Mouse (Mus musculus) E14TG2a.4 (cell line): ENCODE data around the gene Rpl12.

ENCODE experiments used
- H3K27me3 ChIP-seq: 2 replicates; pipeline ENCODE4 v1.6.1; 2014; ENCODE audit warnings: low read length, control low read depth; ENCODE audit not compliant: insufficient read depth
- H3K36me3 ChIP-seq: 2 replicates; pipeline ENCODE4 v1.6.1; 2014; ENCODE audit warnings: low read length, control low read depth; ENCODE audit not compliant: insufficient read depth
- H3K4me1 ChIP-seq: replicated peaks from 2 replicates; pipeline ENCODE4 v1.6.1; 2014; ENCODE audit warnings: low read depth, low read length, control low read depth
- H3K4me3 ChIP-seq: replicated peaks from 2 replicates; pipeline ENCODE4 v1.5.1; 2014; ENCODE audit warnings: mild to moderate bottlenecking, low read length
- H3K9me3 ChIP-seq: 2 replicates; pipeline ENCODE4 v1.6.1; 2014; ENCODE audit warnings: low read length, control low read depth
- CTCF ChIP-seq: conservative IDR thresholded peaks from 2 replicates; pipeline ENCODE4 v1.5.1; 2014; ENCODE audit warnings: low read length
- NANOG ChIP-seq: IDR thresholded peaks from 2 replicates; pipeline ENCODE4 v1.6.1; 2014; ENCODE audit warnings: borderline replicate concordance, low read length, mixed read lengths
- POU5F1 ChIP-seq: IDR thresholded peaks from 2 replicates; pipeline ENCODE4 v1.6.1; 2014; ENCODE audit warnings: low read length, borderline replicate concordance

The Rpl12 gene

DNA sequence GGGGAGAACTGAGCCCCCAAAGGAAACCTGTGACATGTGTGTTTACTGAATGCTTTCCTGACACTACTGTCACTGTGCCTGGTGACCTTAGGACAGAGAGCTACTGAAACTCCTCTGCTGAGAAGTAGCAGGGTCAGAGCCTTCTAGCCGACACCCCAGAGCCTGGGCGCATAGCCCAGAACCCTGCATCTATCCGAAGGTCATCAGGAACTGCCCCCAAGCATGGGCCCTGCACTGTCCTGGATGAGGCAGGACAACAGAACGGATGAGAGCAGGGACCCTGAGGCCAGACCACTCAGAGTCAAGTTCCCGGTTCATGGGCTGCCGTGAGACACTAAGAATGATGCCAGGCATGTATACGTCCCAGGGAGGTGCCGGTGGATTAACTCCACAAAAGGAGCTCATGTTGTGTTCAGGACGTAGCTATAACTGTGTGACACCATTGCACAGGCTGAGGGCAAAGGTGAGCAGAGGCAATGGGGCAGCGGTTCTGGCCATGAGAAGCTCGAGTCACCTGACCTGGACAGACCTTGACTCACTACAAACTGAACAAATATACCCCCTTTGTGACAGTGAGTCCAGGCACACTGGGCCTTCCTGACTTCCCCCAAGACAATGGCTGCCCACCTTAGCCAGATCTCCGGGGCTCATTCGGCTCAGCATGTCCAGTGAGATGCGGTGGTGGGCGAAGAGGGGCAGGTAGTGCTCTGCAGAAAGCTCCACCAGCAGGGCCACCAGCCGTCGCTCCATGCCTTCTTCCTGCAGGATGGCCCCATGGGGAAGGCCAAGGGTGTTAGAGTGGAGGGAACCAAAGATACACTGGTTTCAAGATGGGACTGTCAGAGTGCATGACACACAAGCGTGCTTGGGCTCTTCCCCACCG is 32.2 kb upstream of the Rpl12 start:
- TF ChIP-seq POU5F1: no peak
- TF ChIP-seq CTCF: no peak
- TF ChIP-seq NANOG: no peak
- Histone ChIP-seq H3K36me3 (peaks cover 70% of the 10 kb centered on the region), H3K4me1 (peaks cover 86% of the 10 kb centered on the region), H3K4me3 (peak overlapping the region; percentile 60), H3K27me3 (no peaks in the 10 kb centered on the region), H3K9me3 (no peaks in the 10 kb centered on the region)

DNA sequence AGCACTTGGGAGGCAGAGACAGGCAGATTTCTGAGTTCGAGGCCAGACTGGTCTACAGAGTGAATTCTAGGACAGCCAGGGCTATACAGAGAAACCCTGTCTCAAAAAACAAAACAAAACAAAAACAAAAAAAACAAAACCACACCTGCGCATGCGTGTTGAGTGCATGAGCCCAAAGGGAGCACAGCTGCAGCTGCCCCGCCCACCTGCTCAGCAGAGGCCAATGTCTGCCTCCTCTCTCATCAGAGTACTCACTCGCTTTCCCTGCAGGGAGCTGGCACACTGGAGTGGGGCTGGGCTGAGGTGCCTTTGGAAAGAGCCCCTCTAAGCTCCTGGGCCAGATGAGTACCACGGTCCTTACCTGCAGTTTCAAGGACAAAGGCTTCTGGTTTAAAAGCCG is 29.6 kb upstream of the Rpl12 start:
- Histone ChIP-seq H3K4me1 (peaks cover 96% of the 10 kb centered on the region), H3K4me3 (peak overlapping the region; percentile 45), H3K27me3 (no peaks in the 10 kb centered on the region), H3K36me3 (peaks cover 68% of the 10 kb centered on the region), H3K9me3 (no peaks in the 10 kb centered on the region)
- TF ChIP-seq NANOG (no peak), CTCF (no peak), POU5F1 (no peak)

DNA sequence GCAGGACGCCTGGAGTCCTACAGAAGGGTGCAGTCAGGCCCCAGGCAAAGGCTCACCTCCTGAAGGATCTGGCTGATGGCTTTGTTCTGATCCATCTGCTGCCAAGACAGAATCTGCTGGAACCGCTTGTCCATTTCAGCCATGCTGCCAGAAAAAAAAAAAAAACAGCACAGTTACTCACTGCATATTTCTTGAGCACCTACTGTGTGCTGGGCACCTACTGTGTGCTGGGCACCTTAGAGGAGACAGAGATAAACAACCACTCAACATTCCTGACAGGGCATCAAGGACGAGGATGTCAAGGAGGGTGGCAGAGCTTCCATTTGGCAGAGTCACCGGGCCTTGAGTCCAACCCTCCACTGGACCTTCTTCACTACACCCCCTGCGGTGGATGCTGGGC is 22.6 kb upstream of the Rpl12 start:
- TF ChIP-seq NANOG (no peak), CTCF (no peak), POU5F1 (no peak)
- Histone ChIP-seq H3K9me3 (no peaks in the 10 kb centered on the region), H3K27me3 (no peaks in the 10 kb centered on the region), H3K4me3 (no peak overlapping the region), H3K36me3 (peaks cover 83% of the 10 kb centered on the region), H3K4me1 (peaks cover 71% of the 10 kb centered on the region)

DNA sequence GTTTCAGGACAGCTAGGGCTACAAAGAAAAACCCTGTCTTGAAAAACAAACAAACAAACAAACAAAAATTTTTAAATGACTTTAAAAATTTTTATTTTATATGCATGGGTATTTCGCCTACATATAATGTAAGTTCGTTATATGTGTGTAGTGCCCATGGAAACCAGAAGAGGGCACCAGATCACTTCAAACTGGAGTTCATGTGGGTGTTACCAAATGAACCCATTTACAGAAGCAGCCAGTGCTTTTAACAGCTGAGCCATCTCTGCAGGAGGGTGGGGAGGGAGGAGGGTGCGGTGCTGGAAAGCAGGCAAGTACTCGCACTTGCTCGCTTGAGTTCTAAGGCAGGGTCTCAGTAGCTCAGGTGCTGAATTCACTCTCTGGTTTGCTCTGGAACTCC is 21.9 kb upstream of the Rpl12 start:
- Histone ChIP-seq H3K4me3 (peak overlapping the region; percentile 37), H3K36me3 (peaks cover 83% of the 10 kb centered on the region), H3K27me3 (no peaks in the 10 kb centered on the region), H3K9me3 (no peaks in the 10 kb centered on the region), H3K4me1 (peaks cover 64% of the 10 kb centered on the region)
- TF ChIP-seq CTCF: peak; percentile 60
- TF ChIP-seq POU5F1: no peak

DNA sequence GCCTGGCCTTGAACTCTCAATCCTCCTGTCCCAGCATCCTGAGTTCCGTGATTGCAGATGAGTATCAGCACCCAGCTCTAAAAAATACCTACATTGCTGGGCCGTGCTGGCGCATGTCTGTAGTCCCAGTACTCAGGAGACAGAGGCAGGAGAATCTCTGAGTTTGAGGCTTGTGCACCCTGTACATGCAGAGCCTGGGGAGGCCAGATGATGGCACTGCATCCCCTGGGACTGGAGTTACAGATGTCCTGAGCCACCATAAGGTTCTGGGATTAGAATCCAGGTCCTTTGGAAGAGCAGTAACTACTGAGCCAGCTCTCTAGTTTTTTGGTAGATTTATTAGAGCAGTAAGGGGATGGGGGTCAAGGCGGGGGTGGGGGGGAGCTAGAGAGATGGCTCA is 20.9 kb upstream of the Rpl12 start:
- Histone ChIP-seq H3K27me3 (no peaks in the 10 kb centered on the region), H3K36me3 (peaks cover 83% of the 10 kb centered on the region), H3K4me3 (peak overlapping the region; percentile 37), H3K4me1 (peaks cover 61% of the 10 kb centered on the region), H3K9me3 (no peaks in the 10 kb centered on the region)
- TF ChIP-seq CTCF (peak; percentile 45), NANOG (no peak)

DNA sequence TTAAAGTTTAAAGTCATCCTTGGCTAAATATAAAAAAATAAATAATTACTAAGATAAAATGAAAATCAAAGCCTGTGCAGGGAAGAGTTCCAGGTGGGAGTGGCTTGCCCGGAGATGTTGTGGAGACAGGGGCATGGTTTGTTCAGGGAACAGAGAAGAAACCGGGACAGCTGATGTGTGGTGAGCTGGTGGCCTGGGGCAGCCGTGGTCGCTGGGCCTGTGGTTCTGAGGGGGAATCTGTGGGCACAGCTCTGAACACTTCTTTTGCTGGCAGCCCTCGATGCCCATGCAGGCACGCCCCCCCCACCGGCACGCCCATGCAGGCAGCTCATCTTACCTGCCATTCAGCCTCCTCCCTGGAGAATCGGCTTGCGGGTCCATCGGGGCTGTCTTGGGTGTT is 13.9 kb upstream of the Rpl12 start:
- H3K36me3 ChIP-seq: peaks cover 98% of the 10 kb centered on the region
- H3K27me3 ChIP-seq: no peaks in the 10 kb centered on the region
- peaks cover 32% of the 10 kb centered on the region for H3K4me1 ChIP-seq
- no peaks in the 10 kb centered on the region for H3K9me3 ChIP-seq
- TF ChIP-seq NANOG (no peak), CTCF (no peak), POU5F1 (no peak)
- no peak overlapping the region for H3K4me3 ChIP-seq

DNA sequence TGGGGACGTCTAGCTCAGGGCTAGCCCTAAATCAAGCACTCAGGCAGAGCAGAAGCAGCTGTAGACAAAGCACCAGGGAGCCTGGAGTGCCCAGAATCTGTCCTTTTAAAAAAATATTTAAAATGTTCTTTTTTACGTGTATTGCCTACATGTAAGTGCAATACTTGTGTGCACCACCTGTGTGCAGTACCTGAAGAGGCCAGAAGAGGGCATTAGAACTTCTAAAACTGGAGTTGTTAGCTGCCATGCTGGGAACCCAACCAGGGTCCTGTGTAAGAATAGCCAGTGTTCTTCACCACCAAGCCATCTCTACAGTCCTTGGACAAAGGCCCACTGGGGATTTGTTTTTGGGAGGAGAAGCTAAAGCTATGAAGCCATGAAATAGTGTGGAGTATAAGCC is 6.8 kb upstream of the Rpl12 start:
- Histone ChIP-seq H3K27me3 (no peaks in the 10 kb centered on the region), H3K36me3 (peaks cover 94% of the 10 kb centered on the region), H3K4me3 (no peak overlapping the region), H3K4me1 (peaks cover 8% of the 10 kb centered on the region), H3K9me3 (no peaks in the 10 kb centered on the region)
- TF ChIP-seq CTCF (peak; percentile 81), POU5F1 (no peak)

DNA sequence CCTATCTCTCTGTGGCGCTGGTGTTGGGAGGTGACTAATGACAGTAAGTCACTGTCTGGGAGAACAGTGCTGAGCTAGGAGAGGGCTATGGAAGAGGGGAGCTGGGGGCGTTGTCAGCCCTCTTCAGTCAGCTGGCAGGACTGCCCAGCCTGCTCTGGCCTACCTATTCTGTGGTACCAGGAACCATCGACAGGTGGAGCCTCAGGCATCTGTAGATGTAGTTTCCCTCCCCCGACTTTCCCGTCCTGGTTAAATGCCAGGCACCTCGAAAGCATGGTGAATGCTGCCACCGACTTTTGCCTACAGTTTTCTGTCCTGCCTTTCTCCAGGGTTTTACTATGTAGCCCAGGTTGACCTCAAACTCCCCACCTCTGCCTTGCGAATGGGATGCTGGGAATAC is 4.0 kb upstream of the Rpl12 start:
- H3K36me3 ChIP-seq: peaks cover 75% of the 10 kb centered on the region
- peaks cover 23% of the 10 kb centered on the region for H3K4me1 ChIP-seq
- no peak for TF ChIP-seq POU5F1
- TF ChIP-seq CTCF: 0 out of 2 replicates have a peak, but pooled peaks have one; percentile 20
- no peak for TF ChIP-seq NANOG
- H3K4me3 ChIP-seq: no peak overlapping the region
- no peaks in the 10 kb centered on the region for H3K27me3 ChIP-seq
- H3K9me3 ChIP-seq: no peaks in the 10 kb centered on the region

DNA sequence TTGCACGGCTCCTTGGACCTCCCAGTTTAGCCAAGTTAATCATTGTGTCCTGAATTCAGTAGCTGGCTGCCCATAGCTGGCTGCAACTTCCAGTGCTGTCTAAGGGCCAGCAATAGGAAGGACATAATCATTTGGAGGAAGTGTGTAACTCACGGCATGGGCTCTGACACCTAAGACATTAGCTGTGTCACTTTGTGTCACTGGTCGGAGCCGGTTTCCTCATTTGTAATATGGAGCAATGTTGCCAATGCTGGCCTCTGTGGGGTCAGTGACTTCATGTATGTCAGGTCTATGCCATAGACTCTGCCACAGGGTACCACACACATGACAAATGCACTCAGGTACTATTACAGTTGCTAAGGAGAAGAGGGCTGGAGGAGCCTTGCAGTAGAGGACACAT is 1.1 kb upstream of the Rpl12 start:
- no peak for TF ChIP-seq NANOG
- TF ChIP-seq CTCF: no peak
- TF ChIP-seq POU5F1: no peak
- Histone ChIP-seq H3K4me3 (peak overlapping the region; percentile 100), H3K9me3 (no peaks in the 10 kb centered on the region), H3K36me3 (peaks cover 74% of the 10 kb centered on the region), H3K4me1 (peaks cover 44% of the 10 kb centered on the region), H3K27me3 (no peaks in the 10 kb centered on the region)
